Mouse (Mus musculus): ENCODE measurements at regions not wholly inside any gene's neighbourhood (a gene's known extent, or its start where the extent isn't known, plus 50 kb on each side); places are given as distances from the start of the nearest gene placed in this dataset.

DNA sequence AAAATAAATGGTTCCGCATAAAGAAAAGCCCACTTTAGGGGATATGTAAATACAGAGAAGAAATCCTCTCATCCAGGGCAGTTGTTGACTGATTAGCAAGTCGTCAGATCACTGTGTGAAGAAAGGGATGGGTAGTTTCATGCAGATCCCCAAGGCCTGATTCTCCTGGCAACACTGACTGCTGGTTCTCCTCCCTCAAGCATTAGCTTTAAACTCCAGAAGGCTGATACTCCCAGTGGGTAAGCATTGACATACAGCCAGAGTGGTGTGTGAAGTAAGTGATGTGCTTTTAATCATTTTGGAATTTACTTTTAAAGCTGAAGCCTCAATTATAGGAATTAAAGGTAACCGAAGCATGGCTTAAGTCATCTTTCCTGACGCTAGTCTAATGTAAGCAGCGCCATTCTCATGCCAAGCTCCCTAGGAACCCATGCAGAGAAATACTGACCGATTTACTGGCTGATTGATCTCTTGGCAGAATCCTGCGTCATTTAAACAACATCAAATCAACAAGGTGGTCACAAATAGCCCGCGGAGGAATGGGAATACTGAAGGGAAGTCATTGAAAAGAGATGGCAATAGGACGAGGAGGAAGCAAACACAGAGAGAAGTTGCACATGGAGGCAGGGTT lies 1029.3 kb downstream of the Slc22a22 start:
- TF ChIP-seq CTCF (IDR thresholded peaks at IDR 0.05) (no peak), EP300 (IDR thresholded peaks at IDR 0.05) (no peak)

All from lung, postnatal 0 days (tissue).